In the genomic region with DNA sequence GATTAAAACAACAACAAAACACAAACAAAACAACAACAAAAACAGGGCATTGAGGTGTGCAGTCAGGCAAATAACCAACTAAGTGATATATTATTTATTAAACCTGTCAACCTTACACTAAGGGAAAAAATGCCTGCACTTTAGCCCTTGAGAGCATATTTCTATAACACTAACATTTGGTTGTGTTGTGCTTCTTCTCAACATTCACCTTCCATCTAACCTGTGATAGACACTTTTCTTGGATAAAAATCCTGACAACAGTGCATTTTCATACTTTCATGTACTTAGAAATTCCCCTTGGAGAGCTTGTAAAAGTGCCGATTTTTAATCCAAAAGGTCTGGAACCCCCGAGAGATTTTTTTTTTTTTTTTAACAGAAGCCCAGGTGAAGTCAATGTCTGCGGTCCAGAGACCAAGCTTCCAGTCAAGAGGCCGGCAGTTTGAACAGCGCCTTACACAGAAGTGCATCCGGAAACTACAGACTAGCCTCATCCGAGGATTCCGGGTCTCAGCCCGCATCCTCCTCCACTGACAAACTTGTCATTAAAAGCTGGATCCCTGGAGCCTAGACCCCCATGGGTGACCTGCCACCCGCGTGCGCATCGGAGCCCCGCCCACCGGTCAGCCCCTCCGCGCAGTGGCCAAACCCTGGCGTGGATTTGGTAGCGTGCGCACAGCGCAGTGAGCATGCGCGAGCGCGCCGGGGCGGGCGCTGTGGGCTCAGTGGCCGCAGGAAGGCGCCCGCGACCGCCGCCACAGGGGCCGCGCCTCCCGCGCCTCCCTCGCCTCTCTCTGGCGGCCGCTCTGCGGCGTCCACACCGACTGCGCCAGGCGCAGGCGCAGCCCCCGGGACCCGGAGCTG, we compare ENCODE assay signal across 8 mouse cellular contexts. TPM values are rescaled to one million over a fixed set of nuclear protein-coding genes. Genes with fewer than 3 reads are reported as not detected.
DNase-seq lines count a peak whose midpoint lies in the region; ATAC-seq and TF ChIP-seq lines count a peak whose summit lies in the region.

A gene (plus strand): TSS at position 643 of the 861 bp plus-strand sequence.

- peak within 1 kb of the TSS; percentile 83 for H3K4me2 ChIP-seq in lung, embryonic 15.5 days

- under 1% methylated on average over 46 of the region's 49 CpGs for WGBS in lung, embryonic 15.5 days
- under 1% methylated on average over 49 of the region's 49 CpGs for WGBS in thymus, adult 2 months

- H3K9me3 ChIP-seq in lung, embryonic 15.5 days, result no peaks in the 10 kb centered on the region

- H3K27me3 ChIP-seq in lung, embryonic 15.5 days, result no peaks in the 10 kb centered on the region
- H3K27me3 ChIP-seq in thymus, adult 2 months (ENCODE audit: control insufficient read depth, insufficient read depth, low read length), result peaks cover 17% of the 10 kb centered on the region

- peak within 1 kb of the TSS; percentile 75 for H3K27ac ChIP-seq in lung, embryonic 15.5 days
- no peak within 1 kb of the TSS for H3K27ac ChIP-seq in thymus, adult 2 months (ENCODE audit: control insufficient read depth, insufficient read depth, low read length)

- peak within 1 kb of the TSS; percentile 83 for H3K4me3 ChIP-seq in lung, embryonic 15.5 days
- H3K4me3 ChIP-seq in thymus, adult 2 months (ENCODE audit: control insufficient read depth, insufficient read depth, low read length), result peak within 1 kb of the TSS; percentile 61

- H3K4me1 ChIP-seq in lung, embryonic 15.5 days, result peaks cover 38% of the 10 kb centered on the region
- peaks cover 3% of the 10 kb centered on the region for H3K4me1 ChIP-seq in thymus, adult 2 months (replicated peaks; ENCODE audit: control insufficient read depth, insufficient read depth, low read length)

- peak within 1 kb of the TSS; percentile 67 for H3K9ac ChIP-seq in lung, embryonic 15.5 days

- no peak for TF ChIP-seq CTCF in thymus, adult 2 months (IDR thresholded peaks at IDR 0.05; ENCODE audit: borderline replicate concordance, control insufficient read depth, extremely low read depth, insufficient read depth, low read length, poor library complexity)

- no peak for TF ChIP-seq POLR2A in thymus, adult 2 months (IDR thresholded peaks at IDR 0.05; ENCODE audit: control insufficient read depth, extremely low read depth, insufficient read depth, low read length, poor library complexity)

- peak; percentile 86 for ATAC-seq in frontal cortex, adult (ENCODE audit: low TSS enrichment)
- ATAC-seq in hematopoietic stem cell, adult 5-6 weeks (replicated peaks in 1 of 2; ENCODE audit: insufficient read depth in 1 of 2, low FRiP score in 2 of 2, low TSS enrichment in 1 of 2, low read depth in 1 of 2, poor library complexity in 2 of 2, severe bottlenecking in 2 of 2), result peak; percentile 48 to 65
- peak; percentile 94 for ATAC-seq in lung, embryonic 15.5 days (ENCODE audit: borderline replicate concordance, extremely low read depth, low FRiP score, low TSS enrichment)

- no peaks in the 10 kb centered on the region for H3K36me3 ChIP-seq in lung, embryonic 15.5 days
- H3K36me3 ChIP-seq in thymus, adult 2 months (ENCODE audit: control insufficient read depth, insufficient read depth, low read length), result no peaks in the 10 kb centered on the region

- DNase-seq in Muller cell, postnatal 12 days (ENCODE audit: inconsistent ontology term), result peak; percentile 95
- DNase-seq in cerebellum, adult 9-10 months, result peak; percentile 91
- peak; percentile 66 for DNase-seq in layer of hippocampus, adult 9-10 months (ENCODE audit: low spot score)
- peak; percentile 88 for DNase-seq in ovary, adult 18-20 months (ENCODE audit: low spot score)
- peak; percentile 79 for DNase-seq in thymus, adult 2 months

RNA-seq across cellular contexts. Expression of the gene that starts here (rescaled TPM):
- 5.5 and 6.8 TPM in 2 replicates for total RNA-seq in hematopoietic stem cell, adult 5-6 weeks (2017)
- 7.0 and 7.7 TPM in 2 replicates for polyA plus RNA-seq in lung, embryonic 15.5 days (2015; fragmentation: Nextera tagmentation; extraction: Ambion mirVana)
- polyA plus RNA-seq in thymus, adult 2 months (2012; rRNA removed), result 0.94 and 1.0 TPM in 2 replicates
